Mouse (Mus musculus): ENCODE data around the gene Sowahd. TPM values are rescaled to one million over a fixed set of nuclear protein-coding genes. Genes with fewer than 3 reads are reported as not detected.
A peak's percentile ranks its signal among the peaks of the same experiment; 100 is the strongest.
"Not testable (repeated sequence)": the region's sequence is repeated elsewhere in the genome, so short reads cannot be mapped to it uniquely, and the experiment has no call there.

Sowahd gene
- not detected in 2 replicates for total RNA-seq (2017)

- ATAC-seq (replicated peaks; ENCODE audit: low read depth, poor library complexity, severe bottlenecking) = peak; percentile 63
Observed at GRCm38 (mm10) chrX:37048066-37048889, at the start of gene Sowahd. Sowahd (plus strand) TSS chrX:37048845.

GRCm38 (mm10) chrX:37013870-37014269 lies 34.8 kb upstream of the Sowahd start:
- ATAC-seq (replicated peaks; ENCODE audit: low read depth, poor library complexity, severe bottlenecking) = no peak

DNA sequence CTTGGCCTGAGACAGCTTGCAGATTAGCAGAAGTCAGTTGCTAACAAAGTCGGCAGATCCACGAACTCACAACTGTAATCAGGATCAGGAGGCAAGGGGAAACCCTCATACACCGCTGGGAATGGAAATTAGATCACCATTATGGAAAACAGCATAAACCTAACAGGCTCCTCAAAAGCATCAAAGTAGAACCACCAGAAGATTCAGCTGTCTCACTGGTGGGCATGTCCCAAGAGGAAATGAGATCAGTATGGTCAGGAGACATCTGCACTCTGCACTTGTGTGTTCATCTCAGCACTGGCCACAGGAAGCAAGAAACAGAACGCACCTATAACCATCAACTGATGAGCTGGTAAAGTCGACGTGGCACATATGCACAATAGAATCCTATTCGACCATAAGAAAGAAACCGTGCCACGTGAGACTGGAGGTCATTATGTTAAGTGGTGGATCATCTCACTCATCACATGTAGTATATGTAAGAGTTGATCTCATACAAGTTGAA lies 30.4 kb upstream of the Sowahd start:
- ATAC-seq (replicated peaks; ENCODE audit: low read depth, poor library complexity, severe bottlenecking) = no peak

- no peak for ATAC-seq (replicated peaks; ENCODE audit: low read depth, poor library complexity, severe bottlenecking)
Observed at GRCm38 (mm10) chrX:37019045-37019444, 29.6 kb upstream of the Sowahd start.

GRCm38 (mm10) chrX:37022690-37023089 lies 26.0 kb upstream of the Sowahd start:
- peak; percentile 84 for ATAC-seq (replicated peaks; ENCODE audit: low read depth, poor library complexity, severe bottlenecking)

- ATAC-seq (replicated peaks; ENCODE audit: low read depth, poor library complexity, severe bottlenecking) = no peak
Observed at GRCm38 (mm10) chrX:37023652-37024309, 24.9 kb upstream of the Sowahd start.

GRCm38 (mm10) chrX:37028378-37028777 lies 20.3 kb upstream of the Sowahd start:
- ATAC-seq (replicated peaks; ENCODE audit: low read depth, poor library complexity, severe bottlenecking) = no peak

DNA sequence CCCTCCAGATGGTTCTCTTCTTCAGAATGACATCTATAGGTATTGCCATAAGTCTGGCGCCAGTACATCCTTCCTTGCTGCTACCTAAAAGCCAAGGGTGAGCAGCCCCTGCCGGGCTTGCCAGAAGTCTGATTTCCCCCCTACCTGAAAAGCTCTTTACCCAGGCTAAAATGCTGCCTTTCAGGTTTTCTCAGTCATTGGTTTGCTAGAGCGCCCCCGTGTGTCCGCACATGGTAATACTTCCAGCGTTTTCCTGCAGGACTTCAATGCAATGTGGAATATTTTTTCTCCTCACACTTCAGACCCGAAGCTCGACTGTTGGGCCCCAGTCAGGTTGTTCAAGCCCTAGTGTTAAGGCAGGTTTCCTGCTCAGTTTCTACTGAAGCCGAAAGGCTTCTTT lies 5.9 kb upstream of the Sowahd start:
- ATAC-seq (replicated peaks; ENCODE audit: low read depth, poor library complexity, severe bottlenecking) = no peak; the same call in 1 of the 2 replicates

DNA sequence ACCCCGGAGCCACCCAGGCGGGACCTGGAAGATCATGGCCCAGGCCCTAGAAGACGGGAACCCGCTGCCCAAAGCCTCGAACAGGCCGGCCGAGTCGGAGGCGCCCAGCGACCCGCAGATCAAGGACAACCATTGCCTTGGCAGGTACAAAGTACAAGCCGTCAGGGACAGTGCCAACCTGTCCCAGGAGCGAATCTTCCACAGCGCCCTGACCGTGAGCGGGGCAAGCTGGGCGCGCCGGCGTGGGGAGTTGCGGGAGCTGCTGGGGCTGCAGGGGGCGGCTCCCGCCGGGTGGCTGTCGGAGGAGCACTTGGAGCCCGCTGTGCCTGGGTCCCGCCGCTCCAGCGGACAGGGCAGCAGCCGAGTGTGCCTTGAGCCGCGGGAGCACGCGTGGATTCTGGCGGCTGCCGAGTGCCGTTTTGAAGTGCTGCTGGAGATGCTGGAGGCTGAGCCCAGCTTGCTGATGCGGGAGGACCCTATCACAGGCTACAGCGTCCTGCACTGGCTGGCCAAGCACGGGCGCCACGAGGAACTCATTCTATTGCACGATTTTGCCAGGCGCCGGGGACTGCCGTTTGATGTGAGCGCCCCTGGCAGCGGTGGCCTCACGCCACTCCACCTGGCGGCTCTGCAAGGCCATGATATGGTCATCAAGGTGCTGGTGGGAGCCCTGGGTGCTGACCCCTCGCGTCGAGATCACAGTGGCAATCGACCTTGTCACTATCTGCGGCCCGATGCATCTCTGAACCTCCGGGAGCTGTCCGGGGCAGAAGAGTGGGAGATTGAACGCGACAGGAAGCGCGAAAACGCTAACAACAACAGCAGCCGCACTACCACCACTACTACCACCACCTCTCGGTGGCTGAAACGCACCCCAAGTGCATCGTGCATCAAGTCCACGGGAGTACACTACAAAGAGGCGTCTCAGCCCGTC lies 512 bp downstream of the Sowahd start:
- 0 out of 2 replicates have a peak, but pooled peaks have one; percentile 30 for ATAC-seq (replicated peaks; ENCODE audit: low read depth, poor library complexity, severe bottlenecking)

GRCm38 (mm10) chrX:37063902-37064301 lies 15.3 kb downstream of the Sowahd start:
- peak; percentile 65; the same call in 1 of the 2 replicates for ATAC-seq (replicated peaks; ENCODE audit: low read depth, poor library complexity, severe bottlenecking)

GRCm38 (mm10) chrX:37067299-37067698 lies 18.7 kb downstream of the Sowahd start:
- peak; percentile 62 for ATAC-seq (replicated peaks; ENCODE audit: low read depth, poor library complexity, severe bottlenecking)

DNA sequence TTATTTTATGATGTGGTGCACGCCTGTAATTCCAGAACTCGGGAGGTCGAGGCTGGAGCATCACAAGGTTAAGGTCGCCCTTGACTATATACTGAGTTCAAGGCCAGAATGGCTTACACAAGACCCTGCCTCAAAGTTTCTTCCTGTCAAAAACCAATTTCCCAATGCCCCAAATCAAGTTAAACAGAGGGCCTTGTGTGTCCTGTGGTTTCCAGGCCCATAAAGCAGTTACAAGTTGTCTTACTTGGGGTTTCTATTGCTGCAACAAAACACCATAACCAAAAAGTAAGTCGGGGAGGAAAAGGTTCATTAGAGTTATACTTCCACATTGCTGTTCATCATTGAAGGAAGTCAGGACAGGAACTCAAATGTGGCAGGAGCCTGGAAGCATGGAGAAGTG lies 20.1 kb downstream of the Sowahd start:
- no peak for ATAC-seq (replicated peaks; ENCODE audit: low read depth, poor library complexity, severe bottlenecking)

- ATAC-seq (replicated peaks; ENCODE audit: low read depth, poor library complexity, severe bottlenecking) = peak; percentile 71; the same call in 1 of the 2 replicates
Observed at GRCm38 (mm10) chrX:37074262-37074892, 25.7 kb downstream of the Sowahd start.

GRCm38 (mm10) chrX:37076651-37077050 lies 28.0 kb downstream of the Sowahd start:
- no peak for ATAC-seq (replicated peaks; ENCODE audit: low read depth, poor library complexity, severe bottlenecking)

DNA sequence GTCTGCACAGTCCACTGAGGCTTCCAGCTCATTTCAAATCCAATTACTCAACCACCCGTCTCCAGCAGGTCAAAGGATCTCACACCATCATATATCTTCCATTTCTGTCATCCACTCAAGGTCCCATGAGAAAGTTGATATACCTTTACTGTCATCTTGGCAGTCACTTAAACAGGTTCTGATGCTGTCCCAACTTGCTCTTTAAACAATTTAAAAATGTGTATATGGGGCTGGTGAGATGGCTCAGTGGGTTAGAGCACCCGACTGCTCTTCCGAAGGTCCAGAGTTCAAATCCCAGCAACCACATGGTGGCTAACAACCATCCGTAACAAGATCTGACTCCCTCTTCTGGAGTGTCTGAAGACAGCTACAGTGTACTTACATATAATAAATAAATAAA lies 31.7 kb downstream of the Sowahd start:
- not testable (repeated sequence) for ATAC-seq (replicated peaks; ENCODE audit: low read depth, poor library complexity, severe bottlenecking)

- no peak for ATAC-seq (replicated peaks; ENCODE audit: low read depth, poor library complexity, severe bottlenecking)
Observed at GRCm38 (mm10) chrX:37081194-37081593, 32.5 kb downstream of the Sowahd start.

DNA sequence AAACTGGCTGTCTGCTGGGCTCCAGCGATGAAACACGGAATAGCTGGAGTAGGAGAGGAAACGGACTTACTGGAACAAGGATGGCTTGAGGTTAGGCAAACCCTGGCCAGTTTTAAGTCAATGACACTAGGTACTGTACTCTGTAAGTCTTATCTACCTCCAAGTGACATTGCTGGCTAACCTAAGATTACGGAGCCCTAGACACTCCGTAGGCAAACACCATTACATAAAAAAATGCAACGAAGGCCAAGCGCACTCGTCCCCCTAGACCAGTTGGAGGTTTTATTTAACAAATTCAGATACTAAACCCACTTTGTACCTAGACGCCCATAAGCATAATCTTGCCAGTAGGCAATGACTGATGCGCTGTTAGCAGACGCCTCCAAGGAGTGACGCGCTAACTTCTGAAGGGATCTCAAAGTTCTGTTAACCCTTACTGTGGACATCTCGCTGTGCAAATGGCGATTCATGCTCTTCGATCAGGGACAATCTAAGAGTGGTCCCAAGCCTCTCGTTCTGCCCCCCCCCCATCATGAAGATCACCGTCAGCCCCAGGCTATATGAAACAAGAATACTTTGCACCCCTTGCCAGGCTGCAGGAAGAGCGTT lies 35.8 kb downstream of the Sowahd start:
- ATAC-seq (replicated peaks; ENCODE audit: low read depth, poor library complexity, severe bottlenecking) = 0 out of 2 replicates have a peak, but pooled peaks have one; percentile 6

DNA sequence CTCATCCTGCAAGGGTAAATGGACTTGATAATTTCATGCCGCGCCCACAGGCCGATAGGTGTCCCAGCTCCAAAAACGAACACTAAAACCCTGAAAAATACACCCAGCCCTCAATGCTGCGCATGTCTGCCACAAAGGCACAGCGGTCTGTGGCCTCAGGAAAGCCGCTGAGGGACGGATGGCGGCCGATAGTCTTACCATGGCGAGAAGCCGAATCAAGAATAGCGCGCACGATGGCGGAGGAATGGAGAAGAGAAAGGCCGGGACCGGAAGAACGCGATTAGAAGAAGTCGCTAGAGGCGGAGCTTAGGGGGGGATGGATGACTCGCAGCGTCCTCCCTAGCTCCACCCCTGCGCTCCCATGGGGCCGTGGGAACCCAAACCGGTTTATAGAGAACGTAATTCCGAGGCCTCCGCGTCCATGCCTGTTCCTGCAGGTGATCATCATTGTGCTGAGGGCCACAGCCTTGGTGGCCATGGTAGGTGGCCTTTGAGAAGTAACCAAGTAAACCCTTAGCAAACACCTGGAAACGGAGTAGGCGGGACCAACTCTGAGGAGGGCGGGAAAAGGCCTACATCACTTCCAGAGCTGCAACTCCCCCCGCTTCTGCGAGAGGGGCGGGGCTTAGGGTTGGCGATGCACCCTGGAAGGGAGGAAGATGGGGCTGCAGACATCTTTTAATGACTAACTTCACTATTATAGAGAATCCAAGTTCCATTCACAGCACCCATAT lies 36.4 kb downstream of the Sowahd start, which contains the start of gene Rpl39:
Rpl39 (minus strand) TSS at position 476 of the 734 bp plus-strand sequence.
- ATAC-seq (replicated peaks; ENCODE audit: low read depth, poor library complexity, severe bottlenecking) = peak; percentile 93
